Mouse (Mus musculus) ES-E14 (cell line): ENCODE data around the gene Odf2. TPM values are rescaled to one million over a fixed set of nuclear protein-coding genes. Genes with fewer than 3 reads are reported as not detected.

Experiments
- DNase-seq: peaks from one replicate; pipeline ENCODE4 v3.0.0-alpha.2; 2013; ENCODE audit warnings: low read depth, low spot score
- H3K27ac ChIP-seq: 2 replicates; pipeline ENCODE4 v1.5.1; 2012; ENCODE audit warnings: low read depth, mild to moderate bottlenecking, low read length, moderate library complexity, mixed read lengths; ENCODE audit not compliant: poor library complexity, insufficient read depth, severe bottlenecking
- H3K36me3 ChIP-seq: 2 replicates; pipeline ENCODE4 v1.6.1; 2012; ENCODE audit warnings: mild to moderate bottlenecking, low read length, moderate library complexity, mixed read lengths; ENCODE audit not compliant: control insufficient read depth, poor library complexity, insufficient read depth, severe bottlenecking
- H3K4me1 ChIP-seq, 2 experiments: fragments of 150-350 bp in 1 of 2; sonication (generic) in 1 of 2; 2 replicates each; pipeline ENCODE4 v1.6.1; 2012; ENCODE audit warnings: low read length in 2 of 2, mild to moderate bottlenecking in 1 of 2, mixed read lengths in 1 of 2; ENCODE audit not compliant: control insufficient read depth in 2 of 2, insufficient read depth in 2 of 2, poor library complexity in 1 of 2
- H3K4me3 ChIP-seq, 2 experiments: fragments of 150-350 bp in 1 of 2; sonication (generic) in 1 of 2; 2 replicates each; pipeline ENCODE4 v1.5.1; 2012; ENCODE audit warnings: low read length in 2 of 2, low read depth in 1 of 2, mild to moderate bottlenecking in 1 of 2, mixed read lengths in 1 of 2; ENCODE audit not compliant: insufficient read depth in 1 of 2, poor library complexity in 1 of 2, severe bottlenecking in 1 of 2
- H3K9ac ChIP-seq: 2 replicates; pipeline ENCODE4 v1.6.1; 2012; ENCODE audit warnings: low read depth, mild to moderate bottlenecking, low read length, mixed read lengths; ENCODE audit not compliant: poor library complexity, insufficient read depth, severe bottlenecking
- H3K9me3 ChIP-seq: fragments of 150-350 bp; sonication (generic); 2 replicates; pipeline ENCODE4 v1.6.1; 2012; ENCODE audit warnings: low read depth, mild to moderate bottlenecking, low read length; ENCODE audit not compliant: control insufficient read depth, insufficient read depth
- CHD2 ChIP-seq: IDR thresholded peaks from 2 replicates; pipeline ENCODE4 v1.6.1; 2014; ENCODE audit warnings: mild to moderate bottlenecking, low read depth, low read length, inconsistent platforms
- HCFC1 ChIP-seq: IDR thresholded peaks from 2 replicates; pipeline ENCODE4 v1.6.1; 2012; ENCODE audit warnings: low read length, inconsistent platforms, borderline replicate concordance; ENCODE audit not compliant: insufficient read depth
- MAFK ChIP-seq: IDR thresholded peaks from 2 replicates; pipeline ENCODE4 v1.6.1; 2014; ENCODE audit warnings: mild to moderate bottlenecking, low read depth, low read length, inconsistent platforms; ENCODE audit not compliant: insufficient read depth
- ZC3H11A ChIP-seq: IDR thresholded peaks from 2 replicates; pipeline ENCODE4 v1.6.1; 2012; ENCODE audit warnings: low read depth, mild to moderate bottlenecking, inconsistent platforms, low read length, borderline replicate concordance
- ZNF384 ChIP-seq: IDR thresholded peaks from 2 replicates; pipeline ENCODE4 v1.6.1; 2012; ENCODE audit warnings: low read depth, low read length, inconsistent platforms
- in situ Hi-C, 2 experiments: fragments of 600-800 bp; cut with MboI; formaldehyde crosslinking; loops; one replicate each; pipeline ENCODE4 v1.15.1; 2025; ENCODE audit warnings: low sequenced_read_pairs in 2 of 2, inconsistent platforms in 1 of 2; ENCODE audit not compliant: unreplicated experiment in 2 of 2
- total RNA-seq: library from RNA; depleted of rRNA; stranded (reverse); fragments of 300-350 nt; gene quantifications from 2 replicates; pipeline ENCODE4 v1.2.3, GENCODE M21; 2012

Odf2 gene
- total RNA-seq, 1 experiment = 123 TPM

DNA sequence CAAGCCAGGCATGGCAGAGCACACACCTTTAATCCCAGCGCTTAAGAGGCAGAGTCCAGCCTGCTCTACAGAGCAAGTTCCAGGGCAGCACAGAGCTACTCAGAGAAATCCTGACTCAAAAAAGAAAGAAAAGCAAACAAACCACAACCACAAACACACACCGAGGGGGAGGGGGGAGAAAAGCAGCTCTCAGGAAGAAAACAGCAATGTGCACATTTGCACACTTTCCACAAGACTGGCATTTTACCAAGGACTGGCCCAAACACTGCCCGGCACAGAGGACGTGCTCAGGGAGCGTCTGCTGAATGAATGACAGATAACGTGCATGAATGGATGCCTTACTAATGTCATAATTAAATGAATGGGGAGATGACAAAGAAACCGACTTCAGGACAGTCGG lies 40.0 kb upstream of the Odf2 start:
- peaks cover 0 to 5% of the 10 kb centered on the region in 2 experiments; a peak in 2 of 4 replicates for H3K4me1 ChIP-seq
- no peaks in the 10 kb centered on the region for H3K36me3 ChIP-seq
- H3K4me3 ChIP-seq = no peak overlapping the region
- H3K9ac ChIP-seq = no peak overlapping the region
- TF ChIP-seq ZNF384 (no peak), CHD2 (no peak), ZC3H11A (no peak), MAFK (no peak), HCFC1 (no peak)
- DNase-seq = no peak
- H3K27ac ChIP-seq = no peak overlapping the region
- in situ Hi-C loops = no loop called here
- no peaks in the 10 kb centered on the region for H3K9me3 ChIP-seq

DNA sequence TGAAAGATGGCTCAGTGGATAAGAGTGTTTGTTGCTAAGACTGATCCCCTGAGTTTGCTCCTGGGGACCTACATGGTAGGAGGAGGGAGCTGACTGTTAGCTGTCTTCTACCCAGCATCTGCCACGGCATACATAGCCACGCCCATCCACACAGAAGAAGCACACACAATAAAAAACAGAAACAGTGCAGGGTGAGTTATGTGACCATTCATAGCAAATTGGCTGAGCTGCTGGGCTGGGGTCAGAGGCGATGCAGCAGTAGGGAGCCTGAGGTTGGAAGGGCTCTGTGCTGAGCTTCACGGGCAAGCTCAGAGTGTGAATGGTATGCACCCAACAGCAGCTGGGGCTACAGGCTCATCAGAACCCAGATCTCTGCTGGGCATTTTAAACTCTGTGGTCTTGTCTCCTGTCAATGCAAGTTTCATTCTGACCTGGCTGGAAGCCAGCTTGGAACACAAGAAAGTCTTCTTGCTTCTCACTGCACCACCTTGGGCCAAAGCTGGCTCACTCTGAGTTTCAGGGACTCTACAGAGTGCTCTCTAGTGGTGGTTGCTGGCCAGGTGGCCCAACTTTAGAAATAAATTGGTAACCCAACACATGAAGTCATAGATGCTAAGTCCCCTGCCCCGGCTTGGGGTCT lies 39.1 kb upstream of the Odf2 start:
- no peak for TF ChIP-seq ZC3H11A
- TF ChIP-seq ZNF384 = no peak
- no peak for TF ChIP-seq HCFC1
- TF ChIP-seq CHD2 = no peak
- TF ChIP-seq MAFK = no peak
- H3K4me3 ChIP-seq = no peak overlapping the region
- in situ Hi-C loops = loop anchor here in 1 of 2 experiments (10.0 kb wide), 1 partner anchor 85 kb away; no protein-coding TSS in a partner anchor
- H3K9me3 ChIP-seq = no peaks in the 10 kb centered on the region
- no peaks in the 10 kb centered on the region for H3K36me3 ChIP-seq
- H3K4me1 ChIP-seq = peaks cover 0 to 7% of the 10 kb centered on the region in 2 experiments; a peak in 2 of 4 replicates
- H3K27ac ChIP-seq = no peak overlapping the region
- DNase-seq = no peak
- H3K9ac ChIP-seq = no peak overlapping the region

DNA sequence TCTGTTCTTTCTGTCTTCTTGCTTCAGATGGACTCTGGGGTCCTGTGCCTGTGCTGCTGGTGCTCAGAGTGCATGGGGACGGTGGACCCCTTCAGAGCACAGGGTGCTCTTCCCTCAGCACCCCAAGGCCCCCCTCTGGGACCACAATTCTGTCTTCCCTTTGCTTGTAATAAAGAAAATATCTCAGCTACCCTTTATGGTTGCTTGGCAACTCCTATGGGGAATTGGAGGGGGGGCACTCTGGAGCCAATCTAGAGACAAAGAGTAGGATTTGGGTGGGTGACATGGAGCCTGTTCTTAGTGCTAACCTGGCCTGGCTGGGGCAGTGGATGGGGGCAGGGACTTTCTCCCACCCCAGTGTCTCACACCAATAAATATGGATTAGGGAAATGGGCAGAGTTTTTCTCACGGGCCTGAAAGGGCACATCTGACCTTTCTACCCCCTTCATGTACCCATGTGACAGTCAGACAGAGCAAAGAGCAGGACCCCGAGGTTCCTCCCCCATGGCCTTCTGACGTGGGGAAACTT lies 36.0 kb upstream of the Odf2 start:
- no peaks in the 10 kb centered on the region for H3K9me3 ChIP-seq
- H3K4me1 ChIP-seq = peaks cover 0 to 14% of the 10 kb centered on the region in 2 experiments; a peak in 3 of 4 replicates
- TF ChIP-seq HCFC1 (no peak), MAFK (no peak), ZC3H11A (no peak), ZNF384 (no peak), CHD2 (no peak)
- H3K36me3 ChIP-seq = no peaks in the 10 kb centered on the region
- H3K27ac ChIP-seq = no peak overlapping the region
- no peak overlapping the region for H3K4me3 ChIP-seq
- no peak overlapping the region for H3K9ac ChIP-seq
- in situ Hi-C loops = loop anchor here in 1 of 2 experiments (10.0 kb wide), 1 partner anchor 88 kb away; no protein-coding TSS in a partner anchor
- DNase-seq = no peak

DNA sequence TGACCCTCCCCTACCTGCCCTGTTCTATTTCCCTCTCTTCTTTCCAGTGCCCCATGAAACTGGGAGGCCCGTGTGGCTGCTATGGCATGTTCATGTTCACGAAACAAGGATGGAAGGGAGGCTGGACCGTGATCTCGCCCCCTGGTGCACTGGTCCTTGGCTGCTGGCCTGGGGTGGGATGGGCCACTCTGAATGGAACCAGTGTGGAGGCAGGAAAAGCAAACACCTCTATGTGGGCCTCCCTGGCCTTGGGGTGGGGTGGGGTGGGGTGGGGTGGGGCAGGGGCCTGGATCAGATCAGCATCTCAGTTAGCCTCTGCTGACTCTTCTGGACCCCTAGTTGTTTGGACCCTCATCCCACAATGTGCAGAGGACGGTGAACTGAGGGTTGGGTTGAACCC lies 35.3 kb upstream of the Odf2 start:
- no peak overlapping the region for H3K27ac ChIP-seq
- H3K9me3 ChIP-seq = no peaks in the 10 kb centered on the region
- in situ Hi-C loops = loop anchor here in 1 of 2 experiments (10.0 kb wide), 1 partner anchor 89 kb away; no protein-coding TSS in a partner anchor
- H3K4me1 ChIP-seq = peaks cover 0 to 14% of the 10 kb centered on the region in 2 experiments; a peak in 3 of 4 replicates
- DNase-seq = no peak
- TF ChIP-seq CHD2 = no peak
- TF ChIP-seq ZNF384 = no peak
- no peak for TF ChIP-seq ZC3H11A
- no peak for TF ChIP-seq MAFK
- no peak for TF ChIP-seq HCFC1
- H3K9ac ChIP-seq = no peak overlapping the region
- no peak overlapping the region for H3K4me3 ChIP-seq
- H3K36me3 ChIP-seq = no peaks in the 10 kb centered on the region
